Mouse (Mus musculus) lung, postnatal 25 days (tissue): ENCODE measurements around the gene Mael.
A peak's percentile ranks its signal among the peaks of the same experiment; 100 is the strongest.

Experiments used
- DNase-seq: peaks from one replicate; pipeline ENCODE4 v3.0.0; 2022; ENCODE audit warnings: low spot score

Mael gene

DNA sequence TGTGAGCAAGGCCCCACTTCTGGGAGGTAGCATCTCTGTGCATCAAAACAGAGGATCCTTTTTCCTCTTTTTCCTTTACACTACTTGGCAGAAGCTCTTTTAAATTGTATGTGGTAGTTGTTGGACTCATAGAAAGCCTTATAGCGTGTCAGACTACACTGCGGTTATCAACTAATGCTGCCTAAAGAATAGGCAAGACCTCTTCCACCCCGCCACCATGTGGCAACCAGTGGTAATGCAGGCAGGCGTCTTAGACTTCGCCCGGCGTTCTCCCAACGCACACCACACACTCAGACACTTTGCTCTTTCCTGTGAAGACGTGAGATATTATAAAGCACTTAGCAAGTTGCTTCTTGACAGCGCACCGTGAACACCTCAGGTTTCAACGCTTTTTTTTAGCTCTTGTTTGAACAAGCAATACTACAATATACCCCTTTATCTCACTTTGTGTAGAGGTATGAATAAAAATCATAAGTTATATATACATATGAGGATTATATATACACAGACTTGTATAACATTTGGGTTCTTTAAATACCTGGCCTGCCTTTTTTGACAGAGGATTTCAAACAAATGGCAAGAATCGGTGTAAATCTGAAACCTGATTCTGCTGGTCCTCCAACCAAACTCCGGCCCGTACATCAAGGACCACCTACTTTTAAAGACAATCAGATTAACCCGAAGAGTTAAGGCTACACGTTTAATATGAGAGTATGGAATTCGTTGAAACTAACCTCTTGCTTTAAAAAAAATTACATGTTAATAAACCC, 85.0 kb downstream of the Mael start:
- DNase-seq: peak; percentile 82

DNA sequence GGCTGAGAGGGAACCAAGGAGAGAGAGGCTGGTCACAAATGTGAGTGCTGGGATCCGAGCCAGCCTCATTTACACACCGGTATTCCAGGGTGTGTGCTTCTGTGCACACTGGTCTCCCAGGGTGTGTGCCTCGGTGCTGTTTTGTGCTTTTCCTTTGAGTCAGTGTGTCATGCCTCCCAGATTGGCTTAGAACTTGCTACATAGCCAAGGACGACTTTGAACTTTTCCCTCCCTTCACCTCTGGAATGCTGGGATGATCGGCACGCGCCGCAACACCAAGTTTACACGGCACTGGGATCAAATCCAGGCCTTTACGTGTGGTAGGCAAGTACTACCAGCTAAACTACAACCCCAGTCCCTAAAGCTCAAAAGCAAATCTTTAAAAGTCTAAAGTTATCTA, 86.5 kb downstream of the Mael start:
- DNase-seq: no peak

DNA sequence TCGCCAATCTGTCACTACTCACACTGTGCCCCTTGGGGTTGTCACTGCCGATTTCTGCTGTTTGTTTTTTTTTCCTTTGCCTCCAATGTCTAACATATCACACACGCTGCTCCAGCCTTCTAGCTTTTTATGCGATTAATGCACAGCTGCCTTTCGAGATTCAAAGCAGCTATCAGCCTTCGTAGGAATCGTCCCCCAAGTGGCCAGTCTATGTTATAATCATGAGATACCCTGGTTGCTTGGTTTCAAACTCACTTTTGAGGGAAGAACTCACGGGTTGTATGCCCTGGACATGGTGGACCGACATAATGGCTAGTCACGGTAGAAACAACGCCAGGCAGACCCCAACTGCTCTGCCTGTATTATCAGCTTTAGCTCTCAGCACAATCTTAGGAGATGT, 87.2 kb downstream of the Mael start:
- DNase-seq: no peak
